Mouse (Mus musculus) ES-CJ7 (cell line): Measurements from ENCODE around the gene Slpi.
A peak's percentile ranks its signal among the peaks of the same experiment; 100 is the strongest.
"Not testable (repeated sequence)": the region's sequence is repeated elsewhere in the genome, so short reads cannot be mapped to it uniquely, and the experiment has no call there.

Source experiments
- DNase-seq: peaks from one replicate; pipeline ENCODE4 v3.0.0; 2011; ENCODE audit warnings: low read depth, low spot score

The Slpi gene

GRCm38 (mm10) chr2:164377478-164378426 lies 11.1 kb downstream of the Slpi start:
- DNase-seq: no peak

DNA sequence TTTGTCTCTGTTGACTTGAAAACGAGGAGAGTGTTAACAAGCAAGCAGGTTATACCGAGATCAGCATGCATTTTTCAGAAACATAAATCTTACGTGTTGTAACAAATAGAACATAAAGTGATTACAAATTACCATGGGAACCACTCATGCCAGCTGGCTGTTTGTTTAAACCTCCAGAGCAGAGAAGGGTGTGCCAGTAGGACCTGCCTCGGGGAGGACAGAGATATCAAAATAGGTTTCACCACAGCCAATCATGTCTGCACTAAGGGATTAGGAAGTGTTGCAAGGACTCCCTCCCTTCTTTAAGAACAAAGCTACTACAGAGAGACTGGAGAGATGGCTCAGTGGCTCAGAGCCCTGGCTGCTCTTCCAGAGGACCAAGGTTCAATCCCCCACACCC lies 15.7 kb downstream of the Slpi start:
- no peak for DNase-seq

- DNase-seq: no peak
These were observed 16.4 kb downstream of the Slpi start for GRCm38 (mm10) chr2:164372408-164373053.

GRCm38 (mm10) chr2:164371371-164371770 lies 17.5 kb downstream of the Slpi start:
- DNase-seq: no peak

GRCm38 (mm10) chr2:164368620-164369105 lies 20.2 kb downstream of the Slpi start:
- DNase-seq: no peak

DNA sequence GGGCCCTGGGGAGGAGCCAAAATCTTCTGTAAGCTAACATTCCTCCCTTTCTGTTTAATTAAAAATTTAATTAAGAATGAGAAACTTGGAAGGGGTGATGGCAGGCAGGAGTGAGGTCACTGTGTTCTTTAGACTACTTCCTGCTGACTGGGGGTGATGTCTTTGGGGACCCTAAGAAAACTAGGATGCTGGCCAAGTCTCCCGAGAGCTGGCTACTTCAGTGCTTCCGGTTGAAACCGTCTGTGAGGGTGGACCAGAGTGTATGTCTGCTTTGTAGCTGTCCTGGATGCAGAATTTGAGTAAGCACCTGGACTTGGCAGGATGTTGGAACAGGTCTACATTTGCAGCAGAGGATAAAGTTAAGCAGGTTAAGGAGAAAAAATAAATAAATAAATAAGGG lies 21.9 kb downstream of the Slpi start:
- no peak for DNase-seq

GRCm38 (mm10) chr2:164360974-164361657 lies 27.8 kb downstream of the Slpi start:
- DNase-seq: no peak

- no peak for DNase-seq
These were observed 29.2 kb downstream of the Slpi start for GRCm38 (mm10) chr2:164359668-164360067.

DNA sequence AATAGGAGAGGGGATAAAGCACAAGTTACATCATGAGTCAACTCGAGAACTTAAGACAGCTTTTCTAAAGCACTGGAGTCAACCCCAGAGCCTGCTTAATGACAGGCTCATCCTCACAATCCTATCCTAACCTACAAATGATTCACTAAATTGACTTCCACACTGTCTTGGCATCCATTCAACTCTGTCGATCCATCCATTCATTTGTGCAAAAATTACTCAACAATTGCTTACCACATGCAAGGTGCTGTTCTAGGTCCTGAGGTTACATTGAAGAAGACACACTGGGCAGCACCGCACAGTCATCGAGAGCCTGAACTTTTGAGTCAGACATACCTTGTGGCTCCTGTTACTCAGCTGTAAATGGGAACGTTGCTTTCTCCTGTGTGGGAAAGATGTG lies 29.9 kb downstream of the Slpi start:
- DNase-seq: no peak

GRCm38 (mm10) chr2:164358373-164358772 lies 30.5 kb downstream of the Slpi start:
- DNase-seq: no peak

DNA sequence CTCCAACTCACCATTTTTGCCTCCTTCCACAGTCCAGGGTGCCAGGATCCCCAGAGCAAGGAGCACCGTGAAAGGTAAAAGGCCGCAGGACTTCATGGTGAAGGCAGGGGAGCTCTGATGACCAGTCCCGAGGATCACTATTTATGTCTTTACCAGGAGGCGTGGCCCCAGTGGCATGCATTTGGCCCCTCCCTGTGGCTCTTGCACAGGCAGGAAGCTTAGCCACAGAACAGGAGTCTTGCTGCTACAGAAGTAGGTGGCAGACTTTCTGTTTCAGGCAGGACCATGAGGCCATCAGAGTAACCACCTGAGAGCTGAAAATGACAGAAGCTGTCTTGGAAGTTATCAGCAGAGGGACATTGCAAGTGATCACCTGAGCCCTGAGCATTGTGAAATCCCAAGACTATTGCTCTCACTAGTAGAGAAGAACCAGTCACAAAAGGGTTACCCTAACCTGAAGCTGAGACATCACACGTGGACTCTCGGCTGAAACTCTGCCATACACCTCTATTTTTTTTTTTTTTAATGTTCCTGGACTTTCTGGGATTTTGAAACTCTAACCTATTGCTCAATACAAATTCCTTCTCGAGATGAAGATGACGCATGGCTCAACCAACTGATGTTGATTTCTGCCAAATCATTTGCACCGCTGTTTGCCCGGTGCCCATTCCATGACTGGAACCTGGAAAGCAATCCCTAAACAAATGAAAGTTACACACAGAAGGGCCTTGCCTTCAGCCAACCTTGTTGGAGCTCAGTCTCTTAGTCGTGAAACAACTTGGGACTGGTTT lies 32.5 kb downstream of the Slpi start:
- no peak for DNase-seq

DNA sequence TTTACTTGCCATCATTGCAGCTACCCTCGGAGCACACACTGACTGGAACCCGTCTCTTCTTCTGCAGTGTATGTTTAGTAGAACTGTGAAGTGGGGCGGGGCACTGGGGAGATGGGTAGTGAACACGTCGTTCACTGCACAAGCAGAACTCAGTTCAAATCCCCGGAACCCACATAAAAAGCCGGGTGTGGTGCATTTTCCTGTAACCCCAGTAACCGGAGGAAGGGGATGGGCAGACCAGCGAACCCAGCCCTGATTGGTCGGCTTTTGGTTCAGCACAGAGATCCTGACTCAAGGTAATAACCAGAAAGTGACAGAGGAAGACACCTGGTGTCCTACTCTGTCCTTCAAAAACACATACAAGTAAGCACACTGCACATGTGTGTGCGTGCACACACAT lies 35.5 kb downstream of the Slpi start:
- DNase-seq: no peak

- DNase-seq: no peak
These were observed 36.2 kb downstream of the Slpi start for GRCm38 (mm10) chr2:164352697-164353096.

GRCm38 (mm10) chr2:164348980-164349379 lies 39.9 kb downstream of the Slpi start:
- peak; percentile 52 for DNase-seq

DNA sequence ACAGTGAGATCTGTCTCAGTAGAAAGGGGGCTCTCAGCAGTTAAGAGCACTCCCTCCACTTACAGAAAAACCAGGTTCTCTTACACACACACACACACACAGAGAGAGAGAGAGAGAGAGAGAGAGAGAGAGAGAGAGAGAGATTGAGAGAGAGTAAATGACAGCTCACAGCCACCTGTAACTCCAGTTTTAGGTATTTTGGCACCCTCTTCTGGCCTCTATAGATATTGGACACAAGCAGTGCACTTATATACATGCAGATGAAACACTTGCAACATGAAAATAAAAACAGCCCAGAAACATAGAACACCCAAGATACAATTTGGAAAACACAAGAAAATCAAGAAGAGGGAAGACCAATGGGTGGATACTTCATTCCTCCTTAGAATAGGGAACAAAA lies 41.2 kb downstream of the Slpi start:
- not testable (repeated sequence) for DNase-seq

GRCm38 (mm10) chr2:164343732-164344131 lies 45.2 kb downstream of the Slpi start:
- DNase-seq: not testable (repeated sequence)

- DNase-seq: not testable (repeated sequence)
These were observed 56.5 kb downstream of the Slpi start, which contains the start of gene Svs5 for GRCm38 (mm10) chr2:164332440-164332839. Svs5 (plus strand) TSS chr2:164332740.

DNA sequence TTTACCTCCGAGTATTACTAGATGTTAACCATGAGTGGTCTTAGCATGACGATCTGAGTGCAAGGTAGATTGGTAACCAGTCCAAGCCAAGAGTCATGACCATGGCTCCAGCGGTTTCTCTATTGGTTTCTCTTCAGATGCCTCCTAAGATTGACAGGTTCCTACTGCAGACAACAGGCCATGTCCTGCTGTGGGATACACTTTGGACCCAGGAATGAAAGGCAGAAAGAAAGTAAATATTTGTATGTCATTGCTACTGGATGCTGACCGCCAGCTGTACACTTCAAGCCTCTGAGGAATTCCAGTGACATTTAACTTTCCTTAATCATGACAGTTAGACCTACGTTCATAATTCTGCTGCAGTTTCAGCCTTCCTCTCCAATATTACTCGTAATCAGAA lies 67.9 kb downstream of the Slpi start:
- DNase-seq: no peak

- not testable (repeated sequence) for DNase-seq
These were observed 72.4 kb downstream of the Slpi start, which contains the start of gene Svs6 for GRCm38 (mm10) chr2:164316451-164316850. Svs6 (plus strand) TSS chr2:164316751.

DNA sequence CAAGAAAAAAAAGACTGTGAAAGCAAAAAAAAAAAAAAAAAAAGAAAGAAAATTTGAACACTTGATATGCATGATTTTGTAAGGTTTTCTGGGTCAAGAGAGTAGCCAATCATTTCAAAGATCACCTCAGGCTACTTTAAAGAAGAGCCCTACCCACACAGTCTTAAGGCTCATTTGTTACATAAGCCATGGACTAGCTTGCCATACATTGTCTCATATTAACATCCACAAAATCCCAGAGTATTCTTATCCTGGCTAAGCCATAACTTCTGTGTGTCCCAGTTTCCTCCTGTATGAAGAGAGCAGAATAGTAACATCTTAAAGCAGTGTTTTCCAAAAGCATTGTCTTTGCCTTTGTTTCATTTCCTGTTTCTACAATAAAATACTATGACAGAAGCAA lies 73.4 kb downstream of the Slpi start:
- DNase-seq: not testable (repeated sequence)

GRCm38 (mm10) chr2:164312599-164312998 lies 76.3 kb downstream of the Slpi start:
- DNase-seq: no peak
